Mouse (Mus musculus) heart, postnatal 4 days (tissue): ENCODE data around the gene Tdgf1. TPM values are rescaled to one million over a fixed set of nuclear protein-coding genes. Genes with fewer than 3 reads are reported as not detected.

Experiments used
- DNase-seq: peaks from one replicate; pipeline ENCODE4 v3.0.0; 2021
- microRNA-seq, 2 experiments: library from miRNA; unstranded; fragments of <30 nt; microRNA quantifications; one replicate each; pipeline ENCODE4 v1.2.0; 2021 to 2022
- total RNA-seq, 2 experiments: library from RNA; stranded (reverse); gene quantifications; 2 replicates each; pipeline ENCODE4 v1.2.3; 2021

Gene Tdgf1
- total RNA-seq, 2 experiments from 2014 or later, result not detected

DNA sequence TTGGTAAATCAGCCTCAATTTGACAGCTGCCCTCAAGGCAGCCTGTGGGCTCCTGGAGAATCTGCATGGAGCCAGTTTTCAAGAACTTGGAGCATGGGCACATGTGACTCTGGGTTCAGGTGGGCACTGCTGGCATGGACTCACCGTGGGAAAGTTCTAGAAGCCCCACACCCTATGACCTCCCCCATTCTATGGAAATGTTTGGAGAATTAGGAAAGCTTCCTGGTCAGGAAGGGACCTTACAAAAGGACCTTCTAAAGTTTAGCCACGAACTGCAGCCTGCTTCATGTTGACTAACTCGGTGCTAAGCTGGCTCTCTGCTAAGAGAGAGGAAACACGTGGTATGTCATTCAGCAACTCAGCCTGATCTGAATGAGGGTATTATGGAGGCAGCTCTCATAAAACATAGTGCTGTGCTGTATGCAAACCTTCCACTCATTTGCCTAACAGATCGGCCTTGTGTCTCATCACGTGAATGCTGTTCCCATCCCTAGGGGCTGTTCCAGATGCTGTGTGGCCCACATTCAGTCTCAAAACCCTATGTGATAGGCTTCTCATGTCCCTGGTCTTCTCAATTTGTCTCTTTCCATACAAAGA is 36.5 kb downstream of the Tdgf1 start:
- no peak for DNase-seq

GRCm38 (mm10) chr9:110908631-110909016 is 37.3 kb downstream of the Tdgf1 start:
- DNase-seq, result no peak

DNA sequence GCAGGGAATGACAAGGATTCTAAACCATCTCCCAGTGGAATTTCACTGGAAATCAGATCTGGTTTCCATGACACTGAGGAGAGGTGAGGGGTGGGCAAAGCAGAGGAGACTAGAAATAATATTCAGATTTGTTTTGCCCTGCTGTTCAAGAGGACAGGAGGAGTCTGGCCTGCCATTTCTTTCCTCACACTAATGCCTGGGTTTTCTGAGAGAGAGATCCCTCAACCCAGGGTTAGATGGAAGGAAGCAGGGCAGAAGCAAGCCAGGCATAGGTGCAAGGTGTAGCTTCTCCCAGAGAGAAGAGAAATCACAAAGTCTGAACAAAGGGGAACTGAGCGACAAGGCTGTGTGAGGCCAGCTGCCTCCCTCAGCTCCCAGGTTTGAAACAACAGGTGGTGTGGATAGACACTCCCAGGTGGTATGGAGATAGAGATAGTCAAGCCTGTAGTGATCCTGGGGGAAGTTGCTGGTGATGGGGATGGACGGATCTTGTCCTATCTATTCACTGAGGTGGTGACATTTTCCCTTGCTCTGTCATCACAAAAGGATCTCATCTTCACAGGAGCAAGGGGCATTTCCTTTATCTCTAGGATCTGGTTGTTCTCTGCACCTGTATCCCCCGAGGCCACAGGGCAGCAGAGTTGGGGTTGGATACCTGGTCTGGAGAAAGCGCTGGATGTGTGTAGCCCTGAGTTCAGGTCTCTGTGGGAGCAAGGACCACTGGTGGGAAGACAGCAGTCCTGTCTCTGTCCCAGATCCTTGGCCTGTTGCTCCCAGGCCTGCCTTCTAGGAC is 37.9 kb downstream of the Tdgf1 start:
- no peak for DNase-seq

DNA sequence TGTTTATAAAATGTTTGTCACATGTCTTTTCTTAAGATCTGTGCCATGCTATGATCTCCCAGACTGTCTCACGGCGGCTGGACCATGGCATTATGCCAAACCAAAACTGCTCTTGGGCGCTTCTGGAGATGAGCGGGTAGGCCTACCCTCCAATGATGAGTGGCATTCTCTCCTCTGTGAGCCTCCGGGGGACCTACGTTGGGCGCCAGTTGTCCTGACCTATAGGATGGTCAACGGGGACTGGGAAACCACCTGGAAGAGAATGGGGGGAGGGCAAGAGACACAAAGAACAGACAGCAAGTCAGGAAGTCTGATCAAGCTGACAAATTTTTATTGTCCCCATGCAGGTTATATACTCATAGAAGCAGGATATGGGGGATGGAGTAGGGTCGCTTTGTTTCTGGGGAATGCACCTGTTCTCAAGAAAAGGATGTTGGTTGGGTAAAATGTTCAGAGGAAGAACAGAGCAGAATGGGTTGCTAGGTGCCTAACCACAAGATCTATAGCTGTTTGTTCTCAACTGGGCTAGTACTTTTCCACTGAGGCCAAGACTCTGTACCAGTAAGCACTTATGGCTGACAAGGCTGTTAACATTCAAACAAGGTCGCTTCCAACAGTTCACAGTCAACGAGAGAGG is 38.6 kb downstream of the Tdgf1 start:
- no peak for DNase-seq

GRCm38 (mm10) chr9:110902271-110902670 is 43.7 kb downstream of the Tdgf1 start:
- DNase-seq, result no peak

- no peak for DNase-seq
Observed at GRCm38 (mm10) chr9:110901204-110901603, 44.8 kb downstream of the Tdgf1 start.

- DNase-seq, result no peak
Observed at GRCm38 (mm10) chr9:110899451-110900008, 46.4 kb downstream of the Tdgf1 start.

GRCm38 (mm10) chr9:110896595-110896994 is 49.4 kb downstream of the Tdgf1 start:
- DNase-seq, result no peak

DNA sequence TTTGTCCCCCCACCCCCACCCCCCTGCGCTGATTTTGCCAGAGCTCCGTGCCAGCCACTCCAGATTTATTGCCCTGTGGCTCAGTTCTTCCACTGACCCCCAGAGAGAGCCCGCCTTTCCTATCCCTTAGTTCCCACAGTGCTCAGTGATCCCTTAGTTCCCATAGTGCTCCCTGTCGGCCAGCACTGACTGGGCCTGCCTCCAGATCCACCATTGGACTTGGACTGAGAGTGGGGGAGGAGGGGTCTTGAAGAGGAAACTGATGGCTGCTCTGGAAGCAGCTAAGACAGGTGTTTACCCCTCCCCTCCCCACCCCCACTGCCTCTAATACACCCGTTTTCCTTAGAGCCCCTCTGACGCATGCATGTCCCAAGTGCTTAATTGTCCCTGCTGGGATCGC is 50.0 kb downstream of the Tdgf1 start:
- no peak for DNase-seq

DNA sequence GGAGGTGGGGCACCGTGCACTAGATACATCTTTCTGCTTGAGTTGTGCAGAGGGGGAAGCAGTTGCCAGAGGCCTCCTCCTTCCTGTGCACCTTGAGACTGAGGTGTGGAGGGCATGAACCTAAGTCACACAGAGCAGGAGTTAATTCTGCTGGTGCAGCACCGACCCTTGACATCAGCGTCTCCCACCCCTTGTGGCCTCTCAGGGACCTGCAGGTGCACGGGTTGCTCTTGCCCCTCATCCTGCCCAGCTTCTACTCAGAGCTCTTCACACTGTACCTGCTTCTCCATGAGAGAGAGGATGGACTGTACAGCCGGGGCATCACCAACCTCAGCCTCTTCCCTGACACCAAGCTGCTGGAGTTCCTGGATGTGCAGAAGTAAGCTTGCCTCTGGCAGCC is 50.5 kb downstream of the Tdgf1 start:
- DNase-seq, result no peak

DNA sequence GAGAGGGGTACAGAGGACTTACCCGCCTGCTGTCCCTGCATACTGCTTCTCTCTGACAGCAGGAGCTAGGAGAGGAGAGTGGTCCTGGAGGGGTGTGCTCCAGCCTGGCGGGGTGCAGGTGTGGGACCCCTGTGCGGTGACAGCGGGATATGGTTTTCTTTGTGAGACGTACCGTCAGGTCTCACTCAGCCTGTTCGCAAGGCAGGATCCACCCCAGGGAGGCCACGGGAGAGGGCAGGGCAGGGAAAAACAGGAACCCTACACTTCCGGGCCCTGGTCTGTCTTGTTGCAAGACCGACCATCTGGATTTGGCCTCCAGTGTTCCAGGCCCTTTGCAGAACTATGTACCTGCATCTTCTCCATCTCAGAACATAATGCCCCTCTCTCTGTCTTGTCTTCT is 52.5 kb downstream of the Tdgf1 start:
- DNase-seq, result no peak

DNA sequence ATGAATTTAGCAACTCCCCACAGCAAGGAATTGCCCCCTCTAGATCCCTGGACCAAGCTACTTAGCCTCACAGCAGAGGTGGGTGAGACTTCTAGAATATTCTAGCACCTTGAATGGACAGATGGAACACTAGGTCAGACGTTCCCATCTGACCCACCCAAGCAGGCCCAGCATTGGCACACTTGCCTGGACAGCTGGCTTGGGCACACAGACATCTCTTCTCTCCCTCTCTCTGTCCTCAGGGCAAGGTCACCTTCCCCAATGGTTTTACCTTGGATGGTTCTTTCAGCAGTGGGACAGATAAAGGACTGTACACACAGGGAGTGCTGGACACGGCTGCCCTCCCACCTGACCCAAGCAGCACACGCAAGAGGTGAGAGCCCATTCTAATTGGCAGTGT is 53.4 kb downstream of the Tdgf1 start:
- no peak for DNase-seq

DNA sequence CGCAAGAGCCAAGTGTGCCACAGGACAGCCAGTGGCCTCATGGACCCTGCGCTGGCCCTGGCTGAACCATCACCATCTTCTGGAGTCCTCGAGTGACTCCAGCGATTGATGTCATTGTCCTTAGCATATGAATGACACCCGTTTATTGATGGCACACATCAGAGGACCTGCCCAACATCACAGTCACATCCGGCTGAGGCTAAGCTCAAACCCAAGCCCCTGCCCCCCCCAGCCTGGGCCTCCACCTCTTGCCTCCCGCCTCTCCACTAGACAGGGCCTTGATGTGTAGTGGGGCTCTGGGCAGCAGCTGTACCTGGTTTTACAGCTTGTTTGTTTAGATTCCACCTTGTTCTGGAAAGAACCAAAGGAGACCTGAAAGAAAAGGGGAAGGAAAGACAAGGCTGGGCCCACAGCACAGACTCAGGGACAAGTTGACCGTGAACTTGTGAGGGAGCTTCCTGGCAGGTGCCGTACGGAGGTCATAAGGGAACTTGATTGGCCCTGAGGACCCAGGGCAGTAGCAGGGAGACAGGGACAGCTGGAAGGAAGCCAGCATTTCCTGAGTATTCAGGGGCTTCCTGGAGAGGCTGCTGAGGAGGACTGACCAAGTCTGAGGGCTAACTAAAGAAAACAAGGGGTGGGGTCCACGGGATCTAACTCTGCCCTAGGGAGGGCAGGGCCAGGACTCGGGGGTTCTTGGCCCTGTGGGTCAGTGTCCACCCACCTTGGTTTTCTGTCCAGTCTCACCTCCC is 54.7 kb downstream of the Tdgf1 start:
- no peak for DNase-seq

- no peak for DNase-seq
Observed at GRCm38 (mm10) chr9:110890026-110890783, 55.8 kb downstream of the Tdgf1 start.

Small RNA genes within 50 kb of the gene (microRNA-seq; reads per million reads assigned to microRNA genes)
- 0 reads per million in 2 experiments for gene Gm24269

Other genes with a start within 250 kb of the Tdgf1 start
- 1,000 to 10,000 TPM; 8,328 to 9,816 TPM for gene Myl3, start 204.3 kb downstream of the Tdgf1 start, total RNA-seq
- gene Pth1r, start 199.0 kb downstream of the Tdgf1 start, total RNA-seq, result 10 to 100 TPM; 16.4 to 19.3 TPM
- not detected for gene Prss42, start 148.0 kb downstream of the Tdgf1 start, total RNA-seq
- gene Prss44, start 132.2 kb downstream of the Tdgf1 start, total RNA-seq, result not detected
- not detected for gene Prss43, start 119.5 kb downstream of the Tdgf1 start, total RNA-seq
- under 1 TPM in 1 of 2 experiments, not detected in 1; 0.45 TPM for gene Prss45, start 111.6 kb downstream of the Tdgf1 start, total RNA-seq
- not detected for gene Prss46, start 101.7 kb downstream of the Tdgf1 start, total RNA-seq
- not detected for gene Prss50, start 88.2 kb downstream of the Tdgf1 start, total RNA-seq
- 10 to 100 TPM; 14.4 to 16.3 TPM for gene Als2cl, start 66.3 kb downstream of the Tdgf1 start, total RNA-seq
- under 1 TPM; 0.43 to 0.45 TPM for gene Tmie, start 66.0 kb downstream of the Tdgf1 start, total RNA-seq
- not detected for gene Fam240a, start 29.3 kb downstream of the Tdgf1 start, total RNA-seq
- gene Lrrc2, start 5.4 kb upstream of the Tdgf1 start, total RNA-seq, result 10 to 100 TPM; 15.4 to 16.6 TPM
- gene Rtp3, start 44.4 kb upstream of the Tdgf1 start, total RNA-seq, result 1 to 10 TPM; 1.6 to 1.7 TPM
- 1 to 10 TPM; 2.7 to 3.3 TPM for gene Ltf, start 73.1 kb upstream of the Tdgf1 start, total RNA-seq
- gene Ccrl2, start 111.4 kb upstream of the Tdgf1 start, total RNA-seq, result 1 to 10 TPM; 5.4 to 6.7 TPM
- 100 to 1,000 TPM; 132 to 133 TPM for gene Lrrfip2, start 171.4 kb upstream of the Tdgf1 start, total RNA-seq